In genomic region chr13:48013336-48013750, GRCm38 (mm10) we compare ENCODE assay signal across 15 mouse cellular contexts.
A peak's percentile ranks its signal among the peaks of the same experiment; 100 is the strongest.
DNase-seq lines count a peak whose midpoint lies in the region; ATAC-seq lines count a peak whose summit lies in the region.
"Had no signal": no experiment of that assay in that cellular context is flagged by ENCODE, and none has a peak within 500 bp of the region (broad histone marks: within the 10 kb centered on the region; RNA-seq: fewer than 3 reads in every experiment).

No protein-coding gene starts in this region.

- DNase-seq in hindbrain, embryonic 11.5 days (ENCODE audit: low spot score): peak; percentile 58
- peak; percentile 11 for DNase-seq in embryo, embryonic 11.5 days (ENCODE audit: low read depth, low spot score)
- DNase-seq in hindbrain, embryonic 14.5 days (ENCODE audit: low spot score): no peak
- no peak for DNase-seq in kidney, postnatal 4 days
- DNase-seq in spleen, adult 12 weeks (ENCODE audit: low spot score): no peak
- DNase-seq: adrenal gland, adult 8-10 months; cerebellum, postnatal 25 days; heart, postnatal 4 days; kidney, adult 2 months; lung, adult 18-20 months; thymus, adult 18-20 months had no signal

- 0 out of 2 replicates have a peak, but pooled peaks cover 3% of the 10 kb centered on the region for H3K4me1 ChIP-seq in hindbrain, embryonic 11.5 days (replicated peaks; ENCODE audit: control insufficient read depth, insufficient read depth, low read length)
- 0 out of 2 replicates have a peak, but pooled peaks cover 2% of the 10 kb centered on the region for H3K4me1 ChIP-seq in hindbrain, embryonic 16.5 days (ENCODE audit: control insufficient read depth, insufficient read depth, low read depth, low read length)
- H3K4me1 ChIP-seq in hindbrain, embryonic 14.5 days (replicated peaks; ENCODE audit: control insufficient read depth, insufficient read depth, low read length): peaks cover 7% of the 10 kb centered on the region; the same call in 1 of the 2 replicates
- peaks cover 13% of the 10 kb centered on the region; the same call in 1 of the 2 replicates for H3K4me1 ChIP-seq in neural tube, embryonic 13.5 days (replicated peaks)

- no peaks in the 10 kb centered on the region for H3K9me3 ChIP-seq in hindbrain, embryonic 11.5 days (ENCODE audit: control insufficient read depth, low read length)
- H3K9me3 ChIP-seq in hindbrain, embryonic 16.5 days (ENCODE audit: control insufficient read depth, low read length): no peaks in the 10 kb centered on the region
- no peaks in the 10 kb centered on the region for H3K9me3 ChIP-seq in hindbrain, embryonic 14.5 days (ENCODE audit: control insufficient read depth, low read length)
- no peaks in the 10 kb centered on the region for H3K9me3 ChIP-seq in neural tube, embryonic 13.5 days
- H3K9me3 ChIP-seq: heart, embryonic 10.5 days had no signal

- H3K27me3 ChIP-seq in hindbrain, embryonic 11.5 days (ENCODE audit: control insufficient read depth, insufficient read depth, low read length): no peaks in the 10 kb centered on the region
- no peaks in the 10 kb centered on the region for H3K27me3 ChIP-seq in hindbrain, embryonic 16.5 days (replicated peaks; ENCODE audit: control insufficient read depth, insufficient read depth, low read length)
- no peaks in the 10 kb centered on the region for H3K27me3 ChIP-seq in hindbrain, embryonic 14.5 days (ENCODE audit: control insufficient read depth, insufficient read depth, low read length)
- no peaks in the 10 kb centered on the region for H3K27me3 ChIP-seq in neural tube, embryonic 13.5 days

- H3K4me3 ChIP-seq in hindbrain, embryonic 11.5 days (ENCODE audit: low read depth, low read length): no peak overlapping the region
- H3K4me3 ChIP-seq in hindbrain, embryonic 16.5 days (ENCODE audit: low read length): no peak overlapping the region
- no peak overlapping the region for H3K4me3 ChIP-seq in hindbrain, embryonic 14.5 days (replicated peaks; ENCODE audit: low read length)
- no peak overlapping the region for H3K4me3 ChIP-seq in neural tube, embryonic 13.5 days
- H3K4me3 ChIP-seq: heart, embryonic 10.5 days had no signal

- H3K36me3 ChIP-seq in hindbrain, embryonic 11.5 days (ENCODE audit: control insufficient read depth, insufficient read depth, low read length): no peaks in the 10 kb centered on the region
- H3K36me3 ChIP-seq in hindbrain, embryonic 16.5 days (ENCODE audit: control insufficient read depth, insufficient read depth, low read length): no peaks in the 10 kb centered on the region
- no peaks in the 10 kb centered on the region for H3K36me3 ChIP-seq in hindbrain, embryonic 14.5 days (replicated peaks; ENCODE audit: control insufficient read depth, insufficient read depth)
- H3K36me3 ChIP-seq in neural tube, embryonic 13.5 days: no peaks in the 10 kb centered on the region
- H3K36me3 ChIP-seq: heart, embryonic 10.5 days had no signal

- no peak overlapping the region; the same call in 1 of the 2 replicates for H3K4me2 ChIP-seq in hindbrain, embryonic 11.5 days (replicated peaks; ENCODE audit: low read depth, low read length)
- no peak overlapping the region; the same call in 1 of the 2 replicates for H3K4me2 ChIP-seq in hindbrain, embryonic 16.5 days (ENCODE audit: low read length)
- H3K4me2 ChIP-seq in hindbrain, embryonic 14.5 days (replicated peaks): peak overlapping the region; percentile 25
- peak overlapping the region; percentile 25 for H3K4me2 ChIP-seq in neural tube, embryonic 13.5 days

- ATAC-seq in hindbrain, embryonic 11.5 days (ENCODE audit: low FRiP score): peak; percentile 88
- ATAC-seq in hindbrain, embryonic 16.5 days: no peak
- no peak for ATAC-seq in hindbrain, embryonic 14.5 days (ENCODE audit: low FRiP score)
- ATAC-seq in neural tube, embryonic 13.5 days (ENCODE audit: low read depth): 0 out of 2 replicates have a peak, but pooled peaks have one; percentile 43
- no peak for ATAC-seq in frontal cortex, adult (ENCODE audit: low TSS enrichment)

- 32% methylated on average over 7 of the region's 7 CpGs for WGBS in hindbrain, embryonic 11.5 days
- WGBS in hindbrain, embryonic 16.5 days: 22% methylated on average over 7 of the region's 7 CpGs
- 9% methylated on average over 7 of the region's 7 CpGs for WGBS in hindbrain, embryonic 14.5 days
- WGBS in neural tube, embryonic 13.5 days: 15% methylated on average over 7 of the region's 7 CpGs

- peak overlapping the region; percentile 18; the same call in 1 of the 2 replicates for H3K27ac ChIP-seq in hindbrain, embryonic 11.5 days (ENCODE audit: low read depth, low read length)
- no peak overlapping the region for H3K27ac ChIP-seq in hindbrain, embryonic 16.5 days (ENCODE audit: low read depth, low read length)
- no peak overlapping the region; the same call in 1 of the 2 replicates for H3K27ac ChIP-seq in hindbrain, embryonic 14.5 days
- H3K27ac ChIP-seq in neural tube, embryonic 13.5 days (replicated peaks): peak overlapping the region; percentile 34; the same call in 1 of the 2 replicates
- H3K27ac ChIP-seq: heart, embryonic 10.5 days had no signal

- no peak overlapping the region for H3K9ac ChIP-seq in hindbrain, embryonic 11.5 days (ENCODE audit: low read depth, low read length)
- H3K9ac ChIP-seq in hindbrain, embryonic 16.5 days (ENCODE audit: low read depth, low read length): no peak overlapping the region
- no peak overlapping the region for H3K9ac ChIP-seq in hindbrain, embryonic 14.5 days
- no peak overlapping the region for H3K9ac ChIP-seq in neural tube, embryonic 13.5 days

Comparison
In these comparisons a context has a peak if more than half of its experiments do, and no peak if none do; other contexts are left out.
1. ATAC-seq: peak in hindbrain, embryonic 11.5 days (single experiment) and neural tube, embryonic 13.5 days (single experiment); none in hindbrain, embryonic 16.5 days (single experiment), hindbrain, embryonic 14.5 days (single experiment) and frontal cortex, adult (single experiment).
2. DNase-seq: peak in hindbrain, embryonic 11.5 days (single experiment) and embryo, embryonic 11.5 days (single experiment); none in hindbrain, embryonic 14.5 days (single experiment), kidney, postnatal 4 days (0 of 2) and spleen, adult 12 weeks (single experiment).
3. H3K27ac ChIP-seq: peak in hindbrain, embryonic 11.5 days (single experiment) and neural tube, embryonic 13.5 days (single experiment); none in hindbrain, embryonic 16.5 days (single experiment) and hindbrain, embryonic 14.5 days (single experiment).
4. H3K4me2 ChIP-seq: peak in hindbrain, embryonic 14.5 days (single experiment) and neural tube, embryonic 13.5 days (single experiment); none in hindbrain, embryonic 11.5 days (single experiment) and hindbrain, embryonic 16.5 days (single experiment).